Mouse (Mus musculus) left cerebral cortex, postnatal 25 days (tissue): ENCODE data around the gene Hhatl. TPM values are rescaled to one million over a fixed set of nuclear protein-coding genes. Genes with fewer than 3 reads are reported as not detected.

Source experiments
- DNase-seq, 2 experiments: peaks; one replicate each; pipeline ENCODE4 v3.0.0; 2022; ENCODE audit warnings: low spot score in 2 of 2, mixed read lengths in 1 of 2
- intact Hi-C: fragments of 180-260 bp; cut with DNase I; formaldehyde crosslinking; loops from one replicate; pipeline ENCODE4 v1.15.1; 2025
- total RNA-seq, 2 experiments: library from RNA; stranded (reverse); gene quantifications; 2 replicates each; pipeline ENCODE4 v1.2.3; 2021

Hhatl gene
- total RNA-seq, 2 experiments from 2014 or later, result 16.1 to 18.8 TPM

DNA sequence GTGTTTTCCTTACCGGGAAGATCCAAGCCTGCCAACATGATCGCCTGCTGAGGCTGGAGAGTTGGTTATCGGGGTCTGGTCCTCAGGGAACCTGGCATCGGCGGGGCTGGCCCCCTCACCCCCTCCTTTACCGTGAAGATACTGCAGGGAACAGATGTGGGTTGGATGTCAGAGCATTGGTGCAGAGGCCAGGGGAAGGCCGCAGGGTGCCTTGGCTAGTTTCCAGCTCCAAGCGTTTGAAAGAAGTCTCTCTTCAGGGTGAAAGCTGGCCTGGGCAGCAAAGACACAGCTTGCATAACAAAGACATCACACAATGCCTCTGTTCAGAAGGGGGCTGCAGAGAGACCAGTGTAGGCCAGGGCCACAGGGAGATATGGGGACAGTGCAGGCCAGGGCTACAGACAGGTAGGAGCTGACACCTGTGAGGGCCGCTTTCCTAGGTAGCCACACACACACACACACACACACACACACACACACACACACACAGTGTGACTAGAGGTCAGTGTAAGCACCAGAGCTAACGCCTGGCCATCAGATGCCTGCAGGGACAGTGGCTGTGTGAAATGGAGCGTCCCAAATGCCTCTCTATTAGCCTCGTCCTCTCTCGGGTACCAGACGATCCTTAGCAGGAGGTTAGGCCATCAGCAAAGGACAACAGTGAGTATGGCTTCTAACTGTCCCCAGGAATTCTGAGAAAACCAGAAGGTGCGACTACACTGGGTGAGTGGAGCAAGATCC, 17.9 kb upstream of the Hhatl start:
- DNase-seq, result peak; percentile 64 to 80
- intact Hi-C loops, result no loop called here

DNA sequence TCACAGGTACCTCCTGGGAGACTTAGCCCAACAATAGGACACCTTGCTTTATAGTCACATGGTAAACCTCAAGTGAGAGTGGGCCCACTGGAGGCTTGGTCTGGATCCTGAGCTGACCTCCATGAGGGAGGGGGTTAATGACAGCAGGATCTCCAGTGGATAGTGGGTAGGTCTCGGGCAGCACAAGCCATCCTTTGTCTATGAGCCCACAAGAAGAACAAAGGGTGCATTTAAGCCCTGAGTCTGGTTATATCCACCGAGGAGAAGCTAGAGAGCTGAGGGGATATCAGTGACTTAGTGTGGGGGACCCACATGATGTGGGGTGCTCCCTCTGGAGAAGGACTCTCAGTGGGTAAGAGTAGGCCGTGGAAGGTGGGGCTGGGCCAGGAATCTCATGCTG, 16.2 kb upstream of the Hhatl start:
- no peak for DNase-seq

DNA sequence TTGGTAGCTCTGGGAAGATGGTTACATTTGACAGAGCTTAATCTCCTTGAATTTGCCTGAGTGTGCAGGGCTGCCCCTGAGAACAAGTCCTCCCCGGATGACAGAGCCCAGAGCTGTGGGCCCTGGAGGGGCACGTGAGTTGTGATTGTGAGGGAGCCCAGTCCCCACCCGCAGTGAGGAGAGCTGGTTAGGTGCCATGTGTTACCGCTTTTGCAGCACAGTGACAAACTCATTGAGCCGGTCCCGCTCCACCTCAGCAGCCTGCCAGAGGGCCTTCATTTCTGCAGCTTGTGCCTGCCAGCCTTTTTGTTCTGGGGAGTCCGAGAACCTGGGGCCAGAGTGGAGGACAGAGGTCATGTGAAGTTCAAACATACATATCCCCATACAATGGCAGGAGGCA, 15.6 kb upstream of the Hhatl start:
- DNase-seq, result no peak
- intact Hi-C loops, result no loop called here

More for the DNA sequence above, 16.2 kb upstream of the Hhatl start:
- intact Hi-C loops, result no loop called here

DNA sequence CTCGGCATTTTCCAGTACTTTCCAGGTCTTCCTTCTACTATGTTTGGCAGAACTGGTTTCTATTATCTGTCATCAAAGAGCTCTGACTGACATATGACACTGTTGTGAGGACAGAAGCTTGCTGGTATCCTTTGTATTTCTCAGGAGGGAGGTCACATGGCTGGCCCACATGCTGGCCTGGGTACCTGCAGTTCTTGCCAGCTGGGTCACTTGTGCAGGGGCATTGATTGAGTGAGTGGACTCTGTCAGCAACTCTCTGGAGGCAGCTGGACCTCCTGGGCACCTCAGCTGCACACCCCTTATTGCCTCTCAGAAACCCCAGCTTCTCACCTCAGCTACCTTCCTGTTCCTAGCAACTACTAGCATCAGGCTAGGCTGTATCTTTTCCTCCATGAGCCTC, 15.2 kb upstream of the Hhatl start:
- intact Hi-C loops, result no loop called here
- DNase-seq, result no peak

GRCm38 (mm10) chr9:121802747-121803146, 10.4 kb upstream of the Hhatl start:
- intact Hi-C loops, result no loop called here
- DNase-seq, result no peak

DNA sequence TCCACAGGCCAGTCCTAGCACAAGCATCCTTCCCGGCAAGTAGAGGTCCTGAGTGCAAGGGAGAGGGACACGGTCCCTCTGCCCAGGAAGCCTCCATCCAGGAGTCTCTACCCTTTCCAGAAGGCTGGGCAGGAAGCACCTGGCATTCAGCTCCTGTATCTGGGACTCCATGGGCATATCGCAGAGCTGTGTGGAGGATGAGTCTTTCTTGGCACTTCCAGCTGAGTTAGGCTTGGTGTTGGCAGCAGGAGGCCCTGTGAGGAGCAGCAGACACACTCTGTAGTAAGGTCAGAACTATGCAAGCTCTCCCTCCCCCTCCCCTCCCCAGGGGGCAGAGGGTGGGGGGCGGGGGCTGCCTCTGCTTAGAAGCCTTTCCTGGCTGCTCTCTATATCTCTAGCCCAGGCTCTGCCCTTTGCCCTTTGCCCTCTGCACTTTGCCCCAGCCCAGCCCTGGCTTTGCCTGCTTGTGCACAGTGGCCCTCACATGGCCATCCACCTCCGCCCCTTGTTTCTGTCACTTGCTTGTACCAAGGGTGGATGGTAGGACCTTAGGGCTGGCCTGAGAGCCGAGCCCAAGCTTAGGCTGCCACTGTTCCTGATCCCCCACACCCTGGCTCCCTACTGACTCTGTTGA, 6.7 kb upstream of the Hhatl start:
- DNase-seq, result peak in 1 of 2 experiments; percentile 35
- intact Hi-C loops, result no loop called here

- no peak for DNase-seq
- intact Hi-C loops, result no loop called here
These were observed 5.4 kb upstream of the Hhatl start for GRCm38 (mm10) chr9:121797722-121798121.

DNA sequence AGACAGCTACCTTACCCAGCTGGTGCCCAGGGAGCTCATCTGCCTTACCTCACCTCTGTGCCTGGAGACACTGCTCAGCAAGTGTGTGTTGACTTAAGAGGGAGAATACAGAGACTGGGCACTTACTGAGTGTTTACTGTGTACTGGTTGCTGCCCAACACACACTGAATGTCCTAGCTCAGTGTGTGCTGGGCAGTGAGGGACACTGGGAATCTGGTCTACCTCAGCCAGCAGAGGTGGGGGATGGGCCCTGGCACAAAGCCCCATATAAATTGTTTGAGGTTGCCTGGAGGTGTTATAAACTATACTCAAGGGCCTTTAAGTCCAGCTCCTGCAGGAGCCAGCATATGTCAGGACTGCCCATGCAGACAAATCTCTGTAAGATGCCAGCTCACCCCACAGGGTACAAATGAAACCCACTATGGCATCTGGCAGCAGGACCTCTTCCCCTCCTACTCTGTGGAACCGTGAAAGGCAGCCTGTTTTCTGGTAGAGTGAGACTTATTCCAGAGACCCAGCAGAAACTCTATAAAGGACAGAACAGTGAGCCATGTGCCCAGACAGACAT, 2.7 kb upstream of the Hhatl start:
- no peak for DNase-seq
- intact Hi-C loops, result no loop called here

DNA sequence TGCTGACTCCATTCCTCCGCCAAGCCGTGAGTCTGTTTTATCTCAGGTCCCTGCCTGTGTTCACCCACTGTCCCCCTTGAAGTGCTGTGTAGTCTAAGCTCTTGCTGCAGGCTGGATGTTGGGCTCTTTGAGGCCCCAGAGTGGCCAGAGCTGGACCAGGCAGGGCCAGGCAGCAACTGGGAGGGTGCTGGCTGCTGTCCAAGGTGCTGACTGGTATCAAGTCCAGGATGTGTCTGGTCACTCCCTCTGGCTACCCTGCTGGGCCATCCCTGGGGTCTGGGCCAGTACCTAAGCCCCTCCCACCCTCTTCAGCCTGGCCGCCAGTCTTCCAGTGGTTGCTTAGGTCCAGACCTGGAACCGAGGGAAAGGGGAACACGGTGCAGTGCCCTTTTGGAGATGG, 1.1 kb downstream of the Hhatl start:
- intact Hi-C loops, result no loop called here

GRCm38 (mm10) chr9:121786359-121786758, 5.9 kb downstream of the Hhatl start:
- DNase-seq, result peak in 1 of 2 experiments; percentile 50
- intact Hi-C loops, result no loop called here

More for the DNA sequence above, 1.1 kb downstream of the Hhatl start:
- DNase-seq, result peak in 1 of 2 experiments; percentile 44

- intact Hi-C loops, result no loop called here
- no peak for DNase-seq
These were observed 7.0 kb downstream of the Hhatl start for GRCm38 (mm10) chr9:121785261-121785660.

DNA sequence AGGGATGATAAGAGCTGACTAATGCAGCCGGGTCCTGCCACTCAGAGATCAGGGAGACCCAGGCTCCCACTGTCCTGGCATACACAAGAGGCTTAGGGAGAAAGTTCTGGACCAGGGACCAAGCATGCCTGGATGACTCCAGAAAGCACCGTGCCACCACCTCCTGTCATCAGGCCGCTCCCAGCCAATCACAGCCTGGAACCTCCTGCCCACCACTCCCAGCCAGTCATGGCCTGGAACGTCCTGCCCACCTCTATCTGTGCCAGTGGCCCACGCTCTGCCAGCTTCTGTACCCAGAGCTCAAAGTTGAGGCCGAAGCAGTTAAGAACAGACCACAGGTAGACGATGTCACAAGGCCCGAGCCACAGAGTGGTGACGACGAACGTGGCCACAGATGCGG, 7.5 kb downstream of the Hhatl start:
- intact Hi-C loops, result no loop called here
- DNase-seq, result no peak

DNA sequence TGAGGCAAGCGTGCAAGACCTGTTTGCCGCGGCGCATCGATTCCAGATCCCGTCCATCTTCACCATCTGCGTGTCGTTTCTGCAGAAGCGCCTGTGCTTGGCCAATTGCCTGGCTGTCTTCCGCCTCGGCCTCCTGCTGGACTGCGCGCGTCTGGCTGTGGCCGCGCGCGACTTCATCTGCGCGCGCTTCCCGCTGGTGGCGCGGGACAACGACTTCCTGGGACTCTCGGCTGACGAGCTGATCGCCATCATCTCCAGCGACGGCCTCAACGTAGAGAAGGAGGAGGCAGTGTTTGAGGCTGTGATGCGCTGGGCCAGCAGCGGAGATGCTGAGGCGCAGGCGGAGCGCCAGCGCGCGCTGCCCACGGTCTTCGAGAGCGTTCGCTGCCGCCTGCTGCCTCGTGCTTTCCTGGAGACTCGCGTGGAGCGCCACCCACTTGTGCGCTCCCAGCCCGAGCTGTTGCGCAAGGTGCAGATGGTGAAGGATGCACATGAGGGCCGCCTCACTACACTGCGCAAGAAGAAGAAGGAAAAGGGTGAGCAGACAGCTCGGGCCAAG, 14.2 kb downstream of the Hhatl start:
- intact Hi-C loops, result loop anchor here (1.0 to 5.0 kb wide), 2 partner anchors 48 to 111 kb away; no protein-coding TSS in a partner anchor

GRCm38 (mm10) chr9:121777484-121778065, 14.7 kb downstream of the Hhatl start, which contains the start of gene Klhl40:
Klhl40 (plus strand) TSS chr9:121777607.
- peak; percentile 65 to 83 for DNase-seq
- intact Hi-C loops, result loop anchor here (1.0 to 5.0 kb wide), 3 partner anchors 17 to 110 kb away; no protein-coding TSS in a partner anchor

More for the DNA sequence above, 14.2 kb downstream of the Hhatl start:
- DNase-seq, result peak; percentile 85 to 91

DNA sequence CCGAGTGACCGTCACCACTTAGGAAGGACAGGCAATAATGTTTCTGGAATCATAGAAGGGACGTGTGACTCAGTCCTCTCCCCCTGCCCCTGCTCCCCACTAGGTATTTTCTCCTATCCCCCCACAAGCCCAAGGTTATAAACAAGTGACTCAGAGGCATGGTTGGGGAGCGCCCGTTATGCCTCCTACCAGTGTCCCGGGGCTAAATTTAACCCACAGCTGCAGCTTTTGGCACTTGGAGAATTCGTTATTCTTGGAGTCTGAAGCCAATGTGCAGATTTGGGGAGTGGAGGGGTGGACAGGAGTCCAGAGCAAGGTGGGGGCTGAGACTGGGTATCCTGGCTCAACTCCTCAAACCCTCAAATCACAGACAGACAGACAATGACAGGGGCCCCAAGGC, 15.8 kb downstream of the Hhatl start:
- DNase-seq, result peak in 1 of 2 experiments; percentile 90
- intact Hi-C loops, result loop anchor here (2.0 to 5.0 kb wide), 2 partner anchors 16 to 109 kb away; no protein-coding TSS in a partner anchor

DNA sequence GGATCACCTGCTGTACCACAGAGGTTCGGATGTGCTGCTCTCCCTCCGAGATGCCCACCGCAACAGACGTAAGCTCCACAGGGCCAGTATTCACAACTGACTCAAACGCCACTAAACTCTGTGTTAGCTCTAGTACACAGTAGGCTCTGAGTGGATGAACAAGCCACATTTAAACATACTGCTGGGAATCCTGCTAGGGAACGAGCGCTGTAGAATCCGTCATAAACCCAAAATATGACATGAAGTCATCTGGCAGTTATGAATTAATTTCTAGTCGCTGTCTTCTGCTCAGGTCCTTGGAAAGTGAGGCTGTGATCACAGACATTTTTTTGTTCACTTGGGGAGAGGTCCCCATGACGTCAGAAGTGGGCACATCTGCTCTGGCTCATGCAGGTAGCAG, 16.4 kb downstream of the Hhatl start:
- intact Hi-C loops, result loop anchor here (2.0 to 5.0 kb wide), 2 partner anchors 15 to 109 kb away; no protein-coding TSS in a partner anchor
- peak in 1 of 2 experiments; percentile 69 for DNase-seq

GRCm38 (mm10) chr9:121772412-121772811, 19.9 kb downstream of the Hhatl start:
- intact Hi-C loops, result no loop called here
- no peak for DNase-seq

DNA sequence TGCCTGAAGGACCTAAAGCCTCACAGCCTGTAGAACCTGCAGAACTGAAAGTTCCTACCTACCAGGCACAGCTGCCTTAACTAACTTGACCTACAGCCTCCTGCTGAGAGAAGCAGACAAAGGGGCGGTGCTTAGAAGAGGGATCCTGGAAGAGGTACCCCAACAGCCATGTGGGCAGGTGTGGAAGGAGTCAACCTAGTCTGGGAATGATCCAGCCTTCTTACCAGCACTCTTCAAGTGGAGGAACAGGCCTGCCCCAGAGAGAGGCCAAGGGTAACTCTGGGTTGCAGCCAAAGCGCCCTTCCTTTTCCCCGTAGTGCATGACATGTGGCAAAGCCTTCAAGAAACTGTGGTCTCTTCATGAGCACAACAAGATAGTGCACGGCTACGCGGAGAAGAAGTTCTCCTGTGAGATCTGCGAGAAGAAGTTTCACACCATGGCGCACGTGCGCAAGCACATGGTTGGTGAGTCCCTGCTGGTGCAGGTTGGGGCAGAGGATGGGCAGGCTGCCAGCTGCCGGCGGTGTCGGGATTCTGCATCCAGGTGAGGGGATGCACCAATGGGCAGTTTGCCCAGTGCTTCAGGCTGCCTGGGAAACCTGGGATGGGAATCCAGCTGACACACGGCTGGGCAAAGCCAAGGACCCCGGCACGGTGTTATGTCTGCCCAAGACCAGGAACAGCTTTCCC, 27.0 kb downstream of the Hhatl start:
- intact Hi-C loops, result no loop called here
- DNase-seq, result no peak

GRCm38 (mm10) chr9:121763716-121764115, 28.6 kb downstream of the Hhatl start:
- intact Hi-C loops, result no loop called here
- DNase-seq, result no peak
